Mouse (Mus musculus) limb, embryonic 13.5 days (tissue): ENCODE measurements around the gene Hoxb3. TPM values are rescaled to one million over a fixed set of nuclear protein-coding genes. Genes with fewer than 3 reads are reported as not detected.

ENCODE experiments used
- ATAC-seq: fragments of 200-750 bp; cut with Nextera tagmentation; 2 replicates; pipeline ENCODE4 v1.8.0; 2017; ENCODE audit warnings: low read depth, moderate number of reproducible peaks, moderate TSS enrichment; ENCODE audit not compliant: low FRiP score
- H3K27ac ChIP-seq: fragments of 300-500 bp; sonication (generic); 2 replicates; pipeline ENCODE4 v1.5.1; 2015; ENCODE audit warnings: inconsistent platforms, mild to moderate bottlenecking, moderate library complexity
- H3K27me3 ChIP-seq: fragments of 300-500 bp; sonication (generic); 2 replicates; pipeline ENCODE4 v1.6.1; 2015; ENCODE audit warnings: mild to moderate bottlenecking, inconsistent platforms
- H3K36me3 ChIP-seq: fragments of 300-500 bp; sonication (generic); 2 replicates; pipeline ENCODE4 v1.6.1; 2015; ENCODE audit warnings: inconsistent platforms, mild to moderate bottlenecking, moderate library complexity
- H3K4me1 ChIP-seq: fragments of 300-500 bp; sonication (generic); 2 replicates; pipeline ENCODE4 v1.6.1; 2015; ENCODE audit warnings: inconsistent platforms
- H3K4me2 ChIP-seq: fragments of 300-500 bp; sonication (generic); replicated peaks from 2 replicates; pipeline ENCODE4 v1.6.1; 2015; ENCODE audit warnings: inconsistent platforms, mild to moderate bottlenecking, moderate library complexity
- H3K4me3 ChIP-seq: fragments of 300-500 bp; sonication (generic); 2 replicates; pipeline ENCODE4 v1.5.1; 2015; ENCODE audit warnings: moderate library complexity, mild to moderate bottlenecking, inconsistent platforms
- H3K9ac ChIP-seq: fragments of 300-500 bp; sonication (generic); 2 replicates; pipeline ENCODE4 v1.6.1; 2015; ENCODE audit warnings: mild to moderate bottlenecking, inconsistent platforms
- H3K9me3 ChIP-seq: fragments of 300-500 bp; sonication (generic); 2 replicates; pipeline ENCODE4 v1.6.1; 2016; ENCODE audit warnings: inconsistent platforms
- WGBS: fragments of 180-500 bp; shearing (Covaris S2); methylation state at CpG from one replicate; pipeline ENCODE4 v1.1.7; 2015; 5-methylcytosine and 5-hydroxymethylcytosine counted together
- polyA plus RNA-seq: library from polyadenylated mRNA; unstranded; fragments of >200 nt; fragmentation: Nextera tagmentation; extraction: Ambion mirVana; gene quantifications from 2 replicates; pipeline ENCODE4 v1.2.1, GENCODE M21; 2015

Hoxb3 gene
- polyA plus RNA-seq, 1 experiment from 2014 or later = 0.55 TPM

GRCm38 (mm10) chr11:96342576-96342930, 19.4 kb downstream of the Hoxb3 start:
- Histone ChIP-seq H3K27me3 (peaks cover 97% of the 10 kb centered on the region), H3K9me3 (no peaks in the 10 kb centered on the region), H3K4me1 (peaks cover 17% of the 10 kb centered on the region), H3K4me2 (no peak overlapping the region), H3K36me3 (no peaks in the 10 kb centered on the region), H3K4me3 (no peak overlapping the region), H3K27ac (no peak overlapping the region), H3K9ac (no peak overlapping the region)
- WGBS = 8% methylated on average over 4 of the region's 4 CpGs
- ATAC-seq = no peak

DNA sequence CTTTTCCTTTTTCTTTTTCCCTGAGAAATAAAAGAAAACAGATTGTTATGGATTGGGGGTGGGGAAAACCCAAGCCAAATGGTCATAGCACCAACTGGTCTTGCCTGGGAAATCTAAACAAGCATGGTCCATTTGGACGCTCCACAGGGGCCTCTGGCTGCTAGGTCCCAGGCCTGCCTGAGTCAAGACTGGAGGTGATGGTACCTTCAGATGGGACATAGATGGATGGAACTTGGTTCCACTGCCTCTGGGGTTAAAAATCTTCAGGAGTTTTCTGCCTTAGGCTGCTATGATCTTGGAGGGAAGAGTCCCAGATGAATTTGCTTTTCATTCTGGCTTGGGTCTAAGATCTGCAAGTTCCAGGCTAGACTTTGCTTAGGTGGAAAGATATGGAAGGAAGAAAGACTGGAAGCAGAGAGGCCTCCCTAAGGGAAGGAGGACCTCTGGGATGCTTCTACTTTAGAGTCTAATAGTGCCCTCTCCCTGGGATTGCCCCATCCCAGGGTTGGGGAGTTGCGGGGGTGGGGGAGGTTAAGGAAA, 20.1 kb downstream of the Hoxb3 start:
- no peaks in the 10 kb centered on the region for H3K36me3 ChIP-seq
- no peaks in the 10 kb centered on the region for H3K9me3 ChIP-seq
- H3K4me3 ChIP-seq = no peak overlapping the region
- peaks cover 17% of the 10 kb centered on the region for H3K4me1 ChIP-seq
- peaks cover 96% of the 10 kb centered on the region for H3K27me3 ChIP-seq
- no peak overlapping the region for H3K4me2 ChIP-seq
- 33% methylated on average over 2 of the region's 2 CpGs for WGBS
- ATAC-seq = no peak
- H3K27ac ChIP-seq = no peak overlapping the region
- H3K9ac ChIP-seq = no peak overlapping the region

DNA sequence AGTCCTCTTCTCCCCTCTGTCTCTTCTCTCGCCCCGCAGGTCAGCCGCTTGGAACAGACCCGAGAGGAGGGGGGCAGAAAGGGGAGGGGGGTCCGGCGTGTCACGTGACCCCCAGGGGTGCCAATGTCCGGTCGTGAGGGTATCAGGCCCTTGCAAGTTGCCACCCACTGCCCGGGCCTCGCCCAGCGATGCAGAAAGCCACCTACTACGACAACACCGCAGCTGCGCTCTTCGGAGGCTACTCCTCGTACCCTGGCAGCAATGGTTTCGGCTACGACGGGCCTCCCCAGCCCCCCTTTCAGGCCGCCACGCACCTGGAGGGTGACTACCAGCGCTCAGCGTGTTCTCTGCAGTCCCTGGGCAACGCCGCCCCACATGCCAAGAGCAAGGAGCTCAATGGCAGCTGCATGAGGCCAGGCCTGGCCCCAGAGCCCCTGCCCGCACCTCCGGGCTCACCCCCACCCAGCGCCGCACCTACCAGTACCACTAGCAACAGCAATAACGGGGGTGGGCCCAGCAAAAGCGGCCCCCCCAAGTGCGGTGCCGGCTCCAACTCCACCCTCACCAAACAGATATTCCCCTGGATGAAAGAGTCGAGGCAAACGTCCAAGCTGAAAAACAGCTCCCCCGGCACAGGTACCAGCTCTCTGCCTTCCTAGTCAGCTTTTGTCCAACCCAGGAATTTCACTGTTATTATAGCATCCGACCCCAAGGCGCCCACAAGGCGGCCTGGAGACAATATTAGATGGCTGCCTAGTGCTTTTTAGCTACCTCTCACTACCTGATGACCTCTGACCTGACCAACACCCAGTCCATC, 21.1 kb downstream of the Hoxb3 start:
- ATAC-seq = no peak
- H3K4me2 ChIP-seq = no peak overlapping the region
- 7% methylated on average over 40 of the region's 40 CpGs for WGBS
- H3K9ac ChIP-seq = no peak overlapping the region
- H3K9me3 ChIP-seq = no peaks in the 10 kb centered on the region
- H3K4me3 ChIP-seq = no peak overlapping the region
- peaks cover 96% of the 10 kb centered on the region for H3K27me3 ChIP-seq
- no peaks in the 10 kb centered on the region for H3K36me3 ChIP-seq
- H3K27ac ChIP-seq = no peak overlapping the region
- peaks cover 17% of the 10 kb centered on the region for H3K4me1 ChIP-seq

GRCm38 (mm10) chr11:96344878-96345159, 21.7 kb downstream of the Hoxb3 start:
- Histone ChIP-seq H3K9me3 (no peaks in the 10 kb centered on the region), H3K36me3 (no peaks in the 10 kb centered on the region), H3K4me1 (peaks cover 17% of the 10 kb centered on the region), H3K4me3 (no peak overlapping the region), H3K27ac (no peak overlapping the region), H3K27me3 (peaks cover 96% of the 10 kb centered on the region), H3K9ac (no peak overlapping the region), H3K4me2 (no peak overlapping the region)
- 7% methylated on average over 6 of the region's 6 CpGs for WGBS
- ATAC-seq = no peak

- peak overlapping the region; percentile 56 for H3K4me2 ChIP-seq
- 3% methylated on average over 39 of the region's 56 CpGs for whole genome bisulfite sequencing
- ATAC-seq = no peak
- H3K27me3 ChIP-seq = peaks cover 96% of the 10 kb centered on the region
- no peaks in the 10 kb centered on the region for H3K9me3 ChIP-seq
- H3K36me3 ChIP-seq = no peaks in the 10 kb centered on the region
- H3K4me3 ChIP-seq = peak overlapping the region; percentile 28
- H3K9ac ChIP-seq = 0 out of 2 replicates have a peak overlapping the region, but pooled peaks have one; percentile 35
- peaks cover 17% of the 10 kb centered on the region for H3K4me1 ChIP-seq
- H3K27ac ChIP-seq = no peak overlapping the region
Observed at GRCm38 (mm10) chr11:96345220-96345892, 22.2 kb downstream of the Hoxb3 start.

- WGBS = 6% methylated on average over 41 of the region's 45 CpGs
- Histone ChIP-seq H3K4me2 (peak overlapping the region; percentile 56), H3K4me1 (peaks cover 12% of the 10 kb centered on the region), H3K9me3 (no peaks in the 10 kb centered on the region), H3K27ac (no peak overlapping the region), H3K27me3 (peaks cover 96% of the 10 kb centered on the region), H3K9ac (0 out of 2 replicates have a peak overlapping the region, but pooled peaks have one; percentile 35), H3K36me3 (no peaks in the 10 kb centered on the region), H3K4me3 (peak overlapping the region; percentile 28)
- ATAC-seq = peak; percentile 15; the same call in 1 of the 2 replicates
Observed at GRCm38 (mm10) chr11:96345893-96346806, 23.0 kb downstream of the Hoxb3 start.

DNA sequence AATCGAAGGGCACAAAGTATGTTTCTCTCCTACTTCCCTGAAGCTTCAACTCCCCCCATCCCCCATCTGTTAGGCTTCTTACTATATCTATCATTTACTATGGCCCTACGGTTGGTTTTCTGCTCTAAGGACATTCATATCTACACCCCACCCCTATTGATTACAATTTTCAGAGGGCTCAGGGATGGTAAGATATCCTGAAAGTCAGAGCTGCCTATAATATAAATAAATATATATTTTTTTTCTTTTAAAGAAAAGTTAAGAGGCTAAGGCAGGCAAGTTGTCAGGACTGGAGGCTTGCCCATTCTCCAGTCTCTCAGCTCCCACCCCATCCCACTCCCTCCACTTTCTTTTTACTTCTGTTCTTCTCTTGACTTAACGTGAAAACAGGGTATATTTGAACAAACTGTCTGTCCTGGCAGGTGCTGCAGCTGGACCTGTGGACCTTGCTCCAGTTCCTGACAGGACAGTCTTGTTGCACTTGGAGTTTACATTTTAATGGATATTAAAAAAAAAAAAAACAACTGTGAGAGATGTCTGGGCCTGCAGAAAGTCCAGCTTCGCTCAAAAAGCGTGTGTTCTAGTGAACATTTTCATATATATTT, 23.9 kb downstream of the Hoxb3 start:
- 45% methylated on average over 5 of the region's 5 CpGs for WGBS
- Histone ChIP-seq H3K9me3 (no peaks in the 10 kb centered on the region), H3K9ac (no peak overlapping the region), H3K27ac (no peak overlapping the region), H3K4me1 (peaks cover 12% of the 10 kb centered on the region), H3K4me3 (no peak overlapping the region), H3K27me3 (peaks cover 97% of the 10 kb centered on the region), H3K36me3 (no peaks in the 10 kb centered on the region), H3K4me2 (no peak overlapping the region)
- no peak for ATAC-seq

DNA sequence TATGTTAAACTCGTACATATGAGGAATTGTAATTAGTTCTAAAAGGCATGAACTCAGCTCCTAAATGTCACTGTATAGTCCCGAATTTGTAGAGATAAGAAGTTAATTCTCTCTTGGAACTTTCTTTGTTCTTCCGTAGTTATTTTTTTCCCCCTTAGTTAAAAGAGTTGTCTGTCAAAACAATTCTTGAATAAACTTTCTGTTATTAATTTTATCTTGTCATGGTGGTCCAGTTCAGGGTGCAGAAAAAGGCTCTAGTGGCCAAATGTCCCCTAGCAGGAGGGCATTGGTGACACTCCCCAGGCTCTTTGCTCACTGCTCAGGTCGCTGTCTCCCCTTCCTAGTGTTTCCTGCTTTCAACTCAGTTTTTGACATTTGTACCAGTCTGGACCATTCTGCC, 24.6 kb downstream of the Hoxb3 start:
- Histone ChIP-seq H3K4me2 (no peak overlapping the region), H3K4me1 (peaks cover 14% of the 10 kb centered on the region), H3K4me3 (no peak overlapping the region), H3K27me3 (peaks cover 97% of the 10 kb centered on the region), H3K9ac (no peak overlapping the region), H3K9me3 (no peaks in the 10 kb centered on the region), H3K27ac (no peak overlapping the region), H3K36me3 (no peaks in the 10 kb centered on the region)
- WGBS = 21% methylated on average over 4 of the region's 4 CpGs
- no peak for ATAC-seq

GRCm38 (mm10) chr11:96348141-96348928, 25.2 kb downstream of the Hoxb3 start:
- no peaks in the 10 kb centered on the region for H3K36me3 ChIP-seq
- ATAC-seq = no peak
- H3K4me3 ChIP-seq = no peak overlapping the region
- H3K4me1 ChIP-seq = peaks cover 20% of the 10 kb centered on the region
- H3K4me2 ChIP-seq = no peak overlapping the region
- 9% methylated on average over 21 of the region's 21 CpGs for WGBS
- no peak overlapping the region for H3K27ac ChIP-seq
- H3K9ac ChIP-seq = no peak overlapping the region
- H3K9me3 ChIP-seq = no peaks in the 10 kb centered on the region
- peaks cover 97% of the 10 kb centered on the region for H3K27me3 ChIP-seq

- no peak for ATAC-seq
- Histone ChIP-seq H3K27ac (no peak overlapping the region), H3K9ac (no peak overlapping the region)
Observed at GRCm38 (mm10) chr11:96348988-96349387, 25.9 kb downstream of the Hoxb3 start.

More at GRCm38 (mm10) chr11:96348988-96349387, 25.9 kb downstream of the Hoxb3 start:
- no peaks in the 10 kb centered on the region for H3K36me3 ChIP-seq
- 14% methylated on average over 3 of the region's 3 CpGs for WGBS
- peaks cover 20% of the 10 kb centered on the region for H3K4me1 ChIP-seq
- H3K4me2 ChIP-seq = no peak overlapping the region
- H3K4me3 ChIP-seq = no peak overlapping the region
- H3K27me3 ChIP-seq = peaks cover 92% of the 10 kb centered on the region
- no peaks in the 10 kb centered on the region for H3K9me3 ChIP-seq
